Mouse (Mus musculus): ENCODE data around the gene Gm9736. TPM values are rescaled to one million over a fixed set of nuclear protein-coding genes. Genes with fewer than 3 reads are reported as not detected.
"Not testable (repeated sequence)": the region's sequence is repeated elsewhere in the genome, so short reads cannot be mapped to it uniquely, and the experiment has no call there.

Gene Gm9736
- polyA plus RNA-seq (2014; fragmentation: Nextera tagmentation; extraction: Ambion mirVana): not detected in 2 replicates

DNA sequence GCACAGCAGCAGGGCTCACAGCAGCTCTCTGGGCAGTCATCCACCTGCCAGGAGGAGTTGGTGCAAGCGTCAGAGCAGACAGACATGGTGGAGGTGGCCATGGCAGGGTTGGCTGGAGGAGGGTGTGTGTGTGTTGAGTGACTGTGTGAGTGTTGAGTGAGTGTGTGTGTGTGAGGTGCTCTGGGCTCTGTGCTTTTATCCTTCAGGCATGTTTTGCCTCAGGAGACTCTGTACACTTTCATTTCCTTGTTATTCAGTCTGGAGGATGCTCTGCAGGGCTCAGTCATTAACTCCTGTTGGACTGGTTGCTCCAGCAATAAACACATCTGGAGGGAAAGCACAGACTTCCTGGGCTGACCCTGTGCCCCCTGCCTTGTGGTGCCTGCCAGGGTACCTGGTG is at the start of gene Gm9736:
TSS of gene Gm9736 (minus strand) at position 101 of the 400 bp plus-strand sequence.
- ATAC-seq (ENCODE audit: low FRiP score, low TSS enrichment); H3K27ac ChIP-seq (replicated peaks; ENCODE audit: low read depth, low read length); H3K36me3 ChIP-seq (ENCODE audit: control insufficient read depth, insufficient read depth, low read length); H3K4me2 ChIP-seq (ENCODE audit: low read length); H3K9me3 ChIP-seq (ENCODE audit: control insufficient read depth, low read length); H3K4me3 ChIP-seq (replicated peaks; ENCODE audit: low read depth, low read length); DNase-seq; H3K4me1 ChIP-seq (ENCODE audit: control insufficient read depth, insufficient read depth, low read length); H3K9ac ChIP-seq (replicated peaks; ENCODE audit: low read length); H3K27me3 ChIP-seq (ENCODE audit: control insufficient read depth, insufficient read depth, low read length): not testable (repeated sequence)
- WGBS: 63% methylated on average over 1 of the region's 1 CpGs

- H3K9ac ChIP-seq (replicated peaks; ENCODE audit: low read length): no peak within 1 kb of the TSS
- no peaks in the 10 kb centered on the region for H3K27me3 ChIP-seq (ENCODE audit: control insufficient read depth, insufficient read depth, low read length)
- no peaks in the 10 kb centered on the region for H3K36me3 ChIP-seq (ENCODE audit: control insufficient read depth, insufficient read depth, low read length)
- peak within 1 kb of the TSS; percentile 37; the same call in 1 of the 2 replicates for H3K27ac ChIP-seq (replicated peaks; ENCODE audit: low read depth, low read length)
- no peaks in the 10 kb centered on the region for H3K9me3 ChIP-seq (ENCODE audit: control insufficient read depth, low read length)
- ATAC-seq (ENCODE audit: low FRiP score, low TSS enrichment) (0 out of 2 replicates have a peak, but pooled peaks have one; percentile 17), DNase-seq (no peak)
- no peak within 1 kb of the TSS for H3K4me2 ChIP-seq (ENCODE audit: low read length)
- no peak within 1 kb of the TSS for H3K4me3 ChIP-seq (replicated peaks; ENCODE audit: low read depth, low read length)
- H3K4me1 ChIP-seq (ENCODE audit: control insufficient read depth, insufficient read depth, low read length): no peaks in the 10 kb centered on the region
- WGBS: 67% methylated on average over 8 of the region's 8 CpGs
Measured at GRCm38 (mm10) chr10:77798921-77799508, 47.9 kb upstream of the Gm9736 start, which contains the start of gene Gm19668. Gm19668 (minus strand) TSS chr10:77799133.

DNA sequence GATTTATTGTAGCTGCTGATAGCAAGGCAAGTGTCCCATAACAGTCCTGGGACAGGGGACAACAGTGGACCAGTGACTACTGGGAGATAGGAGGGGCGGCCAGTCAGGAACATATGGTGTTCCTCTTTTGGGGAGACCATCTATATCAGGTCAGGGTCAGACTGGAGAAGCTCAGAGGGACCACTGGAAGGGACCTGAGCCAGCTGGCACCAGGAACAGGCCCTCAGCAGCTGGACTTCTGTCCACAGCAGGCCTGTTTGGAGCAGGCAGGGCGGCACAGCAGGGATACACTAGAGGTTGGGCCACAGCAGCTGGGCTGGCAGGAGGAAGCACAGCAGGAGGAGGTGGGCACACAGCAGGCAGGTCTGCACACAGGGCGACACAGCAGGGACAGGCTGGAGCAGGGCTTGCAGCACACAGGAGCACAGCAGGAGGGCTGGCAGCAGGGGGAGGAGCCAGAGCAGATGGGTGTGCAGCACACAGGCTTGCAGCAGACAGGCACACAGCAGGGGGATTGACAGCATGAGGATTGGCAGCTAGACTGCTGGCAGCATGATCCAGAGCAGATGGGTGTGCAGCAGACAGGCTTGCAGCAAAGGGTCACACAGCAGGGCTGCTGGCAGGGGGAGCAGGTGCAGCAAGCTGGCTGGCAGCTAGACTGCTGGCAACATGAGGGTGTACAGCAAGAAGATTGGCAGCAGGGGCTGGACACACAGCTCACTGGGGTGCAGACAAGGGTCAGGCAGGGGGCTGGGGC is 47.2 kb upstream of the Gm9736 start:
- ATAC-seq (ENCODE audit: low FRiP score, low TSS enrichment); H3K27me3 ChIP-seq (ENCODE audit: control insufficient read depth, insufficient read depth, low read length); H3K4me1 ChIP-seq (ENCODE audit: control insufficient read depth, insufficient read depth, low read length); H3K9me3 ChIP-seq (ENCODE audit: control insufficient read depth, low read length); DNase-seq; H3K4me3 ChIP-seq (replicated peaks; ENCODE audit: low read depth, low read length); H3K9ac ChIP-seq (replicated peaks; ENCODE audit: low read length); H3K4me2 ChIP-seq (ENCODE audit: low read length); H3K36me3 ChIP-seq (ENCODE audit: control insufficient read depth, insufficient read depth, low read length): not testable (repeated sequence)
- peak overlapping the region; percentile 37; the same call in 1 of the 2 replicates for H3K27ac ChIP-seq (replicated peaks; ENCODE audit: low read depth, low read length)
- 45% methylated on average over 3 of the region's 3 CpGs for WGBS

DNA sequence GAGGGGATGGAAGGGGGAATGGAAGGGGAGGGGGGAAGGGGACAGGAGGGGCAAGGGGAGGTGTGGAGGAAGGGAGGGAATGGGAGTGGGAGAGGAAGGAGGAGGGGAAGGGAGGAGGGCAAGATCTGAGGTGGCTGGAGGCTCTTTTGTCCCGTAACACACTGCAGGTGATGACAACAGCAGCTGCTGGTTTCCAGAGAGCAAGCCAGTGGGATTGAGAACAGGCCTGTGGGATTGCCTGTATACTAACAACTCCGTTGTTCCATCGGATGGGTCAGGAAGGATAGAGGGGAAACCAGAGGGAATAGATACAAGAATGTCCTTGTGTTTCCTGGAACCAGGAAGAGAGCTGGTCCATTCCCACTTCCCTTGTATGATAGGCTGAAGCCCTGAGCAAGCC is 46.5 kb upstream of the Gm9736 start:
- Histone ChIP-seq H3K4me2 (ENCODE audit: low read length) (no peak overlapping the region), H3K9me3 (ENCODE audit: control insufficient read depth, low read length) (no peaks in the 10 kb centered on the region), H3K36me3 (ENCODE audit: control insufficient read depth, insufficient read depth, low read length) (no peaks in the 10 kb centered on the region), H3K4me3 (replicated peaks; ENCODE audit: low read depth, low read length) (no peak overlapping the region), H3K27ac (replicated peaks; ENCODE audit: low read depth, low read length) (0 out of 2 replicates have a peak overlapping the region, but pooled peaks have one; percentile 38), H3K9ac (replicated peaks; ENCODE audit: low read length) (no peak overlapping the region), H3K27me3 (ENCODE audit: control insufficient read depth, insufficient read depth, low read length) (no peaks in the 10 kb centered on the region), H3K4me1 (ENCODE audit: control insufficient read depth, insufficient read depth, low read length) (no peaks in the 10 kb centered on the region)
- 19% methylated on average over 3 of the region's 3 CpGs for WGBS
- ATAC-seq (ENCODE audit: low FRiP score, low TSS enrichment) (no peak), DNase-seq (peak; percentile 11)

DNA sequence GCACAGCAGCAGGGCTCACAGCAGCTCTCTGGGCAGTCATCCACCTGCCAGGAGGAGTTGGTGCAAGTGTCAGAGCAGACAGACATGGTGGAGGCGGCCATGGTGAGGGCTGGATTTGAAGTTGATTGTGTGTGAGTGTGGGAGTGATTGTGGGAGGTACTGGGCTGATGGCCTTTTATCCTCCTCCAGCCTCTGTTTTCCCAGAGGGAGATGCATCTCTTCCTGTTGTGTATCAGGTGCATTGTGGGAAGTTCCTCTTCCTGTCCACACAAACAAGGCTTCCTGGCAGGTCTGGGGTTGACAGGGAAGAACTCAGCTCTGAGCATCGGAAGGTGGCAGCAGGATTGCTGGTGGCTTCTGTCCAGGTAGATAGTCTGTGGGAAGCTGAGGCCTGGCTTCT is 43.8 kb upstream of the Gm9736 start, which contains the start of gene Gm9639:
TSS of gene Gm9639 (minus strand) at position 101 of the 400 bp plus-strand sequence.
- Histone ChIP-seq H3K4me2 (ENCODE audit: low read length) (no peak within 1 kb of the TSS), H3K4me1 (ENCODE audit: control insufficient read depth, insufficient read depth, low read length) (no peaks in the 10 kb centered on the region), H3K9me3 (ENCODE audit: control insufficient read depth, low read length) (no peaks in the 10 kb centered on the region), H3K9ac (replicated peaks; ENCODE audit: low read length) (no peak within 1 kb of the TSS), H3K36me3 (ENCODE audit: control insufficient read depth, insufficient read depth, low read length) (no peaks in the 10 kb centered on the region), H3K4me3 (replicated peaks; ENCODE audit: low read depth, low read length) (no peak within 1 kb of the TSS), H3K27ac (replicated peaks; ENCODE audit: low read depth, low read length) (no peak within 1 kb of the TSS), H3K27me3 (ENCODE audit: control insufficient read depth, insufficient read depth, low read length) (no peaks in the 10 kb centered on the region)
- 50% methylated on average over 2 of the region's 2 CpGs for WGBS
- ATAC-seq (ENCODE audit: low FRiP score, low TSS enrichment): no peak
- no peak for DNase-seq

GRCm38 (mm10) chr10:77788621-77789020 is 37.5 kb upstream of the Gm9736 start:
- H3K4me3 ChIP-seq (replicated peaks; ENCODE audit: low read depth, low read length): no peak overlapping the region
- 94% methylated on average over 2 of the region's 2 CpGs for WGBS
- H3K36me3 ChIP-seq (ENCODE audit: control insufficient read depth, insufficient read depth, low read length): no peaks in the 10 kb centered on the region
- H3K4me1 ChIP-seq (ENCODE audit: control insufficient read depth, insufficient read depth, low read length): no peaks in the 10 kb centered on the region
- no peak overlapping the region for H3K27ac ChIP-seq (replicated peaks; ENCODE audit: low read depth, low read length)
- no peaks in the 10 kb centered on the region for H3K9me3 ChIP-seq (ENCODE audit: control insufficient read depth, low read length)
- H3K27me3 ChIP-seq (ENCODE audit: control insufficient read depth, insufficient read depth, low read length): no peaks in the 10 kb centered on the region
- ATAC-seq (ENCODE audit: low FRiP score, low TSS enrichment): no peak
- H3K4me2 ChIP-seq (ENCODE audit: low read length): no peak overlapping the region
- no peak overlapping the region for H3K9ac ChIP-seq (replicated peaks; ENCODE audit: low read length)
- no peak for DNase-seq

- not testable (repeated sequence) for H3K9me3 ChIP-seq (ENCODE audit: control insufficient read depth, low read length); H3K27ac ChIP-seq (replicated peaks; ENCODE audit: low read depth, low read length); H3K4me2 ChIP-seq (ENCODE audit: low read length); H3K9ac ChIP-seq (replicated peaks; ENCODE audit: low read length); DNase-seq; ATAC-seq (ENCODE audit: low FRiP score, low TSS enrichment); H3K4me3 ChIP-seq (replicated peaks; ENCODE audit: low read depth, low read length); H3K36me3 ChIP-seq (ENCODE audit: control insufficient read depth, insufficient read depth, low read length); H3K27me3 ChIP-seq (ENCODE audit: control insufficient read depth, insufficient read depth, low read length); H3K4me1 ChIP-seq (ENCODE audit: control insufficient read depth, insufficient read depth, low read length)
- WGBS: 83% methylated on average over 1 of the region's 1 CpGs
Measured at GRCm38 (mm10) chr10:77787876-77788275, 36.7 kb upstream of the Gm9736 start, which contains the start of gene Gm7137. Gm7137 (minus strand) TSS chr10:77788200.

DNA sequence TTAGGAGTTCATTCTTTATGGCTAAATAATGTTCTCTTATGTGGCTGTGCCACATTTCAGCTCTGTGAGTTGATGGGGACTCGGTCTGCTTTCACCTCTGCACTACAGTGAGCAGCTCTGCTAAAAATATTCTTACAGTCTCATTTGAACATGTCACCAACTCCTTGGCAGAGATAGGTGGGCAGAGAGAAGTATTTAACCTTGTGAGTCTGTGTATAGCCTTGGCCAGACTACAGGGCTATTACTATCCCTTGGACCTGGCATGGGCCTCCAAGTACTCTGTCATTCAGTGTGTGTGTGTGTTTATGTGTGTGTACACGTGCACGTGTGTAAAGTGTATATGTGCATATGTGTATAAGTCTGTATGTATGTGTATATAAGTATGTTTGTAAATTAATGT is 32.2 kb upstream of the Gm9736 start:
- not testable (repeated sequence) for H3K27me3 ChIP-seq (ENCODE audit: control insufficient read depth, insufficient read depth, low read length); H3K27ac ChIP-seq (replicated peaks; ENCODE audit: low read depth, low read length); ATAC-seq (ENCODE audit: low FRiP score, low TSS enrichment); H3K4me1 ChIP-seq (ENCODE audit: control insufficient read depth, insufficient read depth, low read length); H3K9ac ChIP-seq (replicated peaks; ENCODE audit: low read length); H3K36me3 ChIP-seq (ENCODE audit: control insufficient read depth, insufficient read depth, low read length); H3K4me2 ChIP-seq (ENCODE audit: low read length); DNase-seq; H3K9me3 ChIP-seq (ENCODE audit: control insufficient read depth, low read length); H3K4me3 ChIP-seq (replicated peaks; ENCODE audit: low read depth, low read length)
- 87% methylated on average over 1 of the region's 3 CpGs for WGBS

Measured in midbrain, embryonic 14.5 days (tissue).